Mouse (Mus musculus) thymus, adult 2 months (tissue): ENCODE results near the gene Etfdh. TPM values are rescaled to one million over a fixed set of nuclear protein-coding genes. Genes with fewer than 3 reads are reported as not detected.

ENCODE experiments used
- DNase-seq: peaks from one replicate; pipeline ENCODE4 v3.0.0; 2021
- H3K27ac ChIP-seq: fragments of 200-500 bp; 2 replicates; pipeline ENCODE4 v1.5.1; 2012; ENCODE audit warnings: low read length, control low read depth; ENCODE audit not compliant: control insufficient read depth, insufficient read depth
- H3K27me3 ChIP-seq: fragments of 200-500 bp; 2 replicates; pipeline ENCODE4 v1.6.1; 2012; ENCODE audit warnings: mild to moderate bottlenecking, low read length, moderate library complexity, mixed read lengths; ENCODE audit not compliant: control insufficient read depth, insufficient read depth
- H3K36me3 ChIP-seq: fragments of 200-500 bp; 2 replicates; pipeline ENCODE4 v1.6.1; 2012; ENCODE audit warnings: mild to moderate bottlenecking, low read length, moderate library complexity; ENCODE audit not compliant: control insufficient read depth, insufficient read depth
- H3K4me1 ChIP-seq: fragments of 200-500 bp; replicated peaks from 2 replicates; pipeline ENCODE4 v1.6.1; 2012; ENCODE audit warnings: low read length; ENCODE audit not compliant: control insufficient read depth, insufficient read depth
- H3K4me3 ChIP-seq: fragments of 200-500 bp; 2 replicates; pipeline ENCODE4 v1.5.1; 2012; ENCODE audit warnings: mild to moderate bottlenecking, low read length, control low read depth, moderate library complexity; ENCODE audit not compliant: control insufficient read depth, insufficient read depth
- CTCF ChIP-seq: fragments of 200-500 bp; IDR thresholded peaks from 2 replicates; pipeline ENCODE4 v1.5.1; 2012; ENCODE audit warnings: mild to moderate bottlenecking, control low read depth, low read length, moderate library complexity, borderline replicate concordance; ENCODE audit not compliant: control insufficient read depth, poor library complexity, insufficient read depth; ENCODE audit errors: extremely low read depth
- POLR2A ChIP-seq: fragments of 200-500 bp; IDR thresholded peaks from 2 replicates; pipeline ENCODE4 v1.6.1; 2012; ENCODE audit warnings: mild to moderate bottlenecking, low read length, control low read depth, moderate library complexity; ENCODE audit not compliant: control insufficient read depth, poor library complexity, insufficient read depth; ENCODE audit errors: extremely low read depth
- WGBS: fragments of 180-500 bp; shearing (Covaris S2); methylation state at CpG from one replicate; pipeline ENCODE4 v1.1.7; 2018; 5-methylcytosine and 5-hydroxymethylcytosine counted together
- polyA plus RNA-seq: library from polyadenylated mRNA; depleted of rRNA; stranded (reverse); fragments of >200 nt; gene quantifications from 2 replicates; pipeline ENCODE4 v1.2.3, GENCODE M21; 2012

Etfdh gene
- polyA plus RNA-seq, 1 experiment, result 61.3 TPM

DNA sequence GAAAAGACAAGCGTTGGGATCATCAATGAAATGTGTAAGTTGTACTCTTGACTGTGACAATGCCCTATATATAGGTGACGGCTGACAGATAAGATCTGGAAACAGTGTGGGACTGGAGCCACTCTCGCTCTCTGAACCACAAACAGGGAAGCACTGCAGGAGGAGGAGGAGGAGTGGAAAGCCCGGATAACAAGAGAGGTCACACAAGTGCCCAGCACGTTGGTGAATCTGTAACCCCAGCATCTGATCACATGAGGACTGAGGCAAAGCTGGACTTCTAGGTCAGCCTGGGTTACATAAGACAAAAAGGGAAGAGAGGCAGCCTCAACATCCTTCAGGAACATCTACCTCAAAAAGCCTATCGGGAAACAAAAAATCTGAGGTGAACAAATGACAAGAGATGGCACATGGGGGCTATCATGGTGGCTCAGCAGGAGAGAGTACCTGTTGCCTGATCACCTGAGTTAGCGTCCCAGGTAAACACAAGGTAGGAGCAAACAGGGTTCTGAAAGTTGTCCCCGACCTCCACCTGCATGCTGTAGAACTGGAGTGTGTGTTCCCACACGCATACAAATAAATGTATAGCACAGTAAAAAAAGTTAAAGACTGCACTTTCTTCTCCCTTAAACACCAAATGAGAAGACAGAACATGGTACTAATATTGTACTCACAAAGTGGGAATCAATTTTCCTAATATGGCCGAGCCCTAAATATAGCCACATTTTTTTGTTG is 64.3 kb downstream of the Etfdh start:
- no peak for TF ChIP-seq POLR2A
- TF ChIP-seq CTCF, result no peak
- no peak overlapping the region for H3K4me3 ChIP-seq
- peaks cover 5% of the 10 kb centered on the region; the same call in 1 of the 2 replicates for H3K27me3 ChIP-seq
- peaks cover 8% of the 10 kb centered on the region for H3K4me1 ChIP-seq
- 90% methylated on average over 10 of the region's 10 CpGs for WGBS
- H3K36me3 ChIP-seq, result no peaks in the 10 kb centered on the region
- DNase-seq, result no peak
- H3K27ac ChIP-seq, result no peak overlapping the region

DNA sequence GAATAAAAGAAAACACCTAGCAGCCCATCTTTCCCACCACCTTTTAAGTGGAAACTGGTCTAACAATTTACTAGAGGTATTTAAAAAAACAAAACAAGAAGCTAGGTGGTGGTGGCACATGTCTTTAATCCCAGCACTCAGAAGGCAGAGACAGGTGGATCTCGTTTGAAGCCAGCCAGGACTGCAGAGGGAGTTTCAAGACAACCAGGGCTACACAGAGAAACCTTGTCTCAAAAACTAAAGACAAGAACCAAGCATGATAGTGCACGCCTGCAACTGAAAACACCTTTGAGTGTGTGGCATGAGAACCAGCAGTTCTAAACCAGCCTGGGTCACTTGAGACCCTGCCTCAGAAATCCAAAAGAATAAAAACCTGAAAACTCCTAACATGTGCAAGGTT is 65.8 kb downstream of the Etfdh start:
- Histone ChIP-seq H3K27me3 (peaks cover 5% of the 10 kb centered on the region; the same call in 1 of the 2 replicates), H3K27ac (no peak overlapping the region), H3K4me3 (no peak overlapping the region), H3K4me1 (peaks cover 8% of the 10 kb centered on the region), H3K36me3 (no peaks in the 10 kb centered on the region)
- DNase-seq, result no peak
- TF ChIP-seq POLR2A, result no peak
- no peak for TF ChIP-seq CTCF
- WGBS, result 89% methylated on average over 2 of the region's 2 CpGs

DNA sequence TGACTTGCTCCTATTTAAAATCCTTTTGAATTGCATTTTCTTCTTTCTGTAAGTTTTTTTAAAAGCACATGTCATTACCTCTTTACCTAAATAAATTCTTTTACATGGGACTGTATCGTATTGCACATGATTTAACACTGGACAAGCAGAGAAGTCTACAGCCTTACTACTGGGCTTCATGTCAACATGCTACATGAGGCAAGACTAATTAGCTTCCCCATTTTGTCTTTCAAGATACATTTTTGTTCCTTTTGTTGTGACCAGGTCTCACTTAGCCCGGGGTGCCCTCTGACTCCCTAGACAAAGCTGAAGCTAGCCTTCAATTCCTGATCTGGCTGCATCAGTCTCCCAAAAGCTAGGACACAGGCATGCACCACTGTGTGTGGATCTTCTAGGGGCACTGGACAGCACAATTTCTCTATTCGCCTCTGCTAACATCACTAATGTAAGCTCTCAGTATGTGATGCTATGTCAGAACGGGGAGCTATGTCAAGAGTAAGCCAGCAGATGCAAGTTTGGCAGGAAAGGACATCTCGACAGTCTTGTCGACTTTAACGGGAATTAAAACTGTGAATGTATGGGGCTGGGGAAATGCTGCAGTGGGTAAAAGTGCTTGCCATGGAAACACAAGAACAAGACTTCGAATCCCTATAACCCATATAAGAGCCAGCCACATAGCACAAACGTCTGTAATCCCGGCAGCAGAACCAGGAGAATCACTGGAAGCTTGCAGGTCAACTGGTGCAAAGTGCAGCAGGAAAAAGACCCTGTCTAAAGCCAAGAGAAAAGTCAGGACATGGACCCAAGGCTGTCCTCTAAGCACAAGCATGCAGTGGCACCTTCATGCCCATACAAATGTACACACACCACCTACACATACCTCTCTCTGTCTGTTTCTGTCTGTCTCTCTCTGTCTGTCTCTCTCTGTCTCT is 67.2 kb downstream of the Etfdh start:
- Histone ChIP-seq H3K36me3 (no peaks in the 10 kb centered on the region), H3K27ac (no peak overlapping the region), H3K4me1 (peaks cover under 1% of the 10 kb centered on the region), H3K4me3 (no peak overlapping the region), H3K27me3 (peaks cover 2% of the 10 kb centered on the region; the same call in 1 of the 2 replicates)
- no peak for DNase-seq
- TF ChIP-seq CTCF (no peak), POLR2A (no peak)
- 87% methylated on average over 10 of the region's 10 CpGs for WGBS

DNA sequence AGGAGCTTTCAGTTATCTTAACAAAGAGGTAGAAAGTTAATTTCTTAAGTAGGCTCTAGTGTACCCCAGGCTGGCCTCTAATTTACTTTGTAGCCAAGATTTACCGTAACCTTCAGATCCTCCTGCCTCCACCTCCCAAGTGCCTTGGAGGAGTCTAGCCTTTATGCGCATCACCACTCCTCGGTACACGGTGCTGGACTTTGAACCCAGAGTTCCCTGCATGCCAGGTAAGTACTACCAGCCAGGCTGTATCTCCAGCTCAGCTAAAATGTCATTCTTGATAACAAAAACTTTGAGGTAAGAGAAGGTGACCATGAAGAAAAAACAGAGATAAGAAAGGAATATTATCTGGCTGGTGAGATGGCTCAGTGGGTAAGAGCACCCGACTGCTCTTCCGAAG is 68.7 kb downstream of the Etfdh start:
- Histone ChIP-seq H3K27ac (no peak overlapping the region), H3K36me3 (no peaks in the 10 kb centered on the region), H3K27me3 (no peaks in the 10 kb centered on the region; the same call in 1 of the 2 replicates), H3K4me3 (no peak overlapping the region), H3K4me1 (no peaks in the 10 kb centered on the region)
- DNase-seq, result no peak
- 94% methylated on average over 6 of the region's 6 CpGs for WGBS
- no peak for TF ChIP-seq POLR2A
- TF ChIP-seq CTCF, result no peak

DNA sequence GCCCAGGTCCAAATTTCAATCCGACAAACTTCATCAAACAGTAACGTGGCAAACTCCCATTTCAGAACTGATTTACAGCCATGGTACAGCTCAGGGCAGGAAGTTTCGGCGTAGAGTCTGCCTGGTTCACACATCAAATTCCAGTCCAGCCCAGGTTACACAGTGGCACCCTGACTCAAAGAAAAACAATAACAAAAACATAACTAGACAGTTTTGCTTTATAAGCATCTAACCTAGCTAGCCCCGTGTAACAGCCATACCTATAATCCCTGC is 69.6 kb downstream of the Etfdh start:
- Histone ChIP-seq H3K27ac (no peak overlapping the region), H3K27me3 (no peaks in the 10 kb centered on the region), H3K36me3 (no peaks in the 10 kb centered on the region), H3K4me1 (no peaks in the 10 kb centered on the region), H3K4me3 (no peak overlapping the region)
- DNase-seq, result no peak
- TF ChIP-seq POLR2A, result no peak
- no peak for TF ChIP-seq CTCF
- WGBS, result 73% methylated on average over 5 of the region's 5 CpGs

DNA sequence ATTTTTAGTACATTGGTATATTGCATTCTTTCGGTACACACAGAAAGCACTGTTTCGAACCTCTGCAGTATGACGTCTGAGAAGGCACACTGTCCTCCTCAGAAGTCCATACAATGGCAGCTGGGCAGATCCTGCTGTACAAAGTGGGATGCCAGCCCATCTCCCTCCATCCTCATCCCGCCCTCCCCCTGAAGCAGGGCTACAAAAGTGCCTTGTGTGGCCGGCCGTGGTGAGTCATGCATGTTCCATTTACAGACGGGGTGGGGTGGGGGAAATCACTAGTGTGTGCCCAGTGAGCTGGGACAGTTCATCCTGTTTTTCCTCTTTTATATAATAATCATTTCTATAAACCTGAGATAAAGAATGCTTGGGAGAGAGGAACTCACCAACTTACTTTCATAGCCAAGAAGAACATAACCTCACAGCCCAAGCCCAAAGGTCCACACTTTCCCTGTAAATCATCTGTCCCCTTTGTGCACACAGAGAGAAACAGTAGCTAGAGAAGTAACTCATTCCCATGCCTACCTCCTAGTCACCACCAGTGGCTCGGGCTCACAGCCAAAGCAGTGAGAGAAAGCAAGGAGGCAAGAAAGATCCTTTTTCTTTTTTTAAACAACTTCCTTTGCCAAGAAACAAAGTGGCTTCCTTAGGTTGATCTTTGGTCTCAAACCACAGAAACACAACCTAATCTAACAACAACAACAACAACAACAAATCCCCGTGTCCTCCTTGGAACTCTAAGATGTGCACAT is 70.1 kb downstream of the Etfdh start:
- no peak for DNase-seq
- H3K27ac ChIP-seq, result no peak overlapping the region

More for the DNA sequence above, 70.1 kb downstream of the Etfdh start:
- TF ChIP-seq CTCF (no peak), POLR2A (no peak)
- Histone ChIP-seq H3K27me3 (no peaks in the 10 kb centered on the region), H3K36me3 (no peaks in the 10 kb centered on the region), H3K4me1 (no peaks in the 10 kb centered on the region), H3K4me3 (no peak overlapping the region)
- WGBS, result 64% methylated on average over 9 of the region's 9 CpGs
